Mouse (Mus musculus) midbrain, embryonic 11.5 days (tissue): ENCODE results near the gene Pttg1. TPM values are rescaled to one million over a fixed set of nuclear protein-coding genes. Genes with fewer than 3 reads are reported as not detected.

ENCODE experiments used
- ATAC-seq: fragments of 200-750 bp; cut with Nextera tagmentation; 2 replicates; pipeline ENCODE4 v1.8.0; 2017; ENCODE audit warnings: moderate TSS enrichment, moderate library complexity; ENCODE audit not compliant: low FRiP score
- DNase-seq: peaks from one replicate; pipeline ENCODE4 v3.0.0; 2015; ENCODE audit warnings: low spot score; ENCODE audit errors: missing footprints
- H3K27ac ChIP-seq: fragments of 300-500 bp; sonication (generic); 2 replicates; pipeline ENCODE4 v1.5.1; 2014; ENCODE audit warnings: low read depth, low read length
- H3K27me3 ChIP-seq: fragments of 300-500 bp; sonication (generic); 2 replicates; pipeline ENCODE4 v1.6.1; 2014; ENCODE audit warnings: mild to moderate bottlenecking, low read length, moderate library complexity, mixed read lengths; ENCODE audit not compliant: control insufficient read depth, insufficient read depth
- H3K36me3 ChIP-seq: fragments of 300-500 bp; sonication (generic); 2 replicates; pipeline ENCODE4 v1.6.1; 2014; ENCODE audit warnings: mild to moderate bottlenecking, low read length, moderate library complexity, mixed read lengths; ENCODE audit not compliant: control insufficient read depth, insufficient read depth
- H3K4me1 ChIP-seq: fragments of 300-500 bp; sonication (generic); 2 replicates; pipeline ENCODE4 v1.6.1; 2014; ENCODE audit warnings: low read length; ENCODE audit not compliant: control insufficient read depth, insufficient read depth
- H3K4me2 ChIP-seq: fragments of 300-500 bp; sonication (generic); 2 replicates; pipeline ENCODE4 v1.6.1; 2014; ENCODE audit warnings: mild to moderate bottlenecking, moderate library complexity
- H3K4me3 ChIP-seq: fragments of 300-500 bp; sonication (generic); 2 replicates; pipeline ENCODE4 v1.5.1; 2014; ENCODE audit warnings: low read depth, low read length
- H3K9ac ChIP-seq: fragments of 300-500 bp; sonication (generic); 2 replicates; pipeline ENCODE4 v1.6.1; 2014; ENCODE audit warnings: low read length
- H3K9me3 ChIP-seq: fragments of 300-500 bp; sonication (generic); 2 replicates; pipeline ENCODE4 v1.6.1; 2016; ENCODE audit warnings: low read length; ENCODE audit not compliant: control insufficient read depth
- WGBS: fragments of 180-500 bp; shearing (Covaris S2); extraction: QIAGEN DNeasy Blood & Tissue Kit; methylation state at CpG from one replicate; pipeline ENCODE4 v1.1.7; 2014; 5-methylcytosine and 5-hydroxymethylcytosine counted together
- microRNA counts: library from miRNA; unstranded; fragments of <30 nt; microRNA quantifications from one replicate; lab custom pipeline; 2015
- microRNA-seq: library from miRNA; unstranded; fragments of <30 nt; microRNA quantifications from one replicate; pipeline ENCODE4, GENCODE M21; 2017
- polyA plus RNA-seq: library from polyadenylated mRNA; unstranded; fragments of >200 nt; fragmentation: Nextera tagmentation; extraction: Ambion mirVana; gene quantifications from 2 replicates; pipeline ENCODE4 v1.2.1, GENCODE M21; 2014

The Pttg1 gene
- polyA plus RNA-seq, 1 experiment from 2014 or later, result 89.0 TPM

GRCm38 (mm10) chr11:43371807-43372206 is 54.2 kb downstream of the Pttg1 start:
- no peaks in the 10 kb centered on the region for H3K27me3 ChIP-seq
- H3K4me3 ChIP-seq, result no peak overlapping the region
- H3K36me3 ChIP-seq, result no peaks in the 10 kb centered on the region
- DNase-seq (no peak), ATAC-seq (no peak)
- H3K27ac ChIP-seq, result no peak overlapping the region
- no peak overlapping the region for H3K4me2 ChIP-seq
- H3K9me3 ChIP-seq, result no peaks in the 10 kb centered on the region
- H3K9ac ChIP-seq, result no peak overlapping the region
- 92% methylated on average over 3 of the region's 3 CpGs for WGBS
- H3K4me1 ChIP-seq, result no peaks in the 10 kb centered on the region

MicroRNA genes within 50 kb of the gene (microRNA counts, 519-probe panel; counts per million panel counts)
- 3,877 counts per million, percentile 29 among the panel's probes with 10 or more counts for microRNA mmu-miR-146a (lab: Ali Mortazavi, UCI)

Small RNA genes lying within 50 kb of the gene (microRNA-seq; reads per million reads assigned to microRNA genes)
- gene Mir146, result 95.7 reads per million, percentile 52 among the genes with 10 or more reads in this experiment

Other genes starting within 250 kb of the Pttg1 start
- gene Slu7, start 7.5 kb upstream of the Pttg1 start, polyA plus RNA-seq, result 71.6 and 76.7 TPM in 2 replicates
- gene C1qtnf2, start 48.0 kb upstream of the Pttg1 start, polyA plus RNA-seq, result 2.7 and 3.1 TPM in 2 replicates
- 35.7 and 40.2 TPM in 2 replicates for gene Ccnjl, start 102.5 kb upstream of the Pttg1 start, polyA plus RNA-seq
- gene 4933415A04Rik, start 160.8 kb upstream of the Pttg1 start, polyA plus RNA-seq, result 10.1 and 11.3 TPM in 2 replicates
- gene Fabp6, start 175.3 kb upstream of the Pttg1 start, polyA plus RNA-seq, result not detected in 2 replicates